Mouse (Mus musculus) small intestine, adult 2 months (tissue): ENCODE data around the gene Adssl1. TPM values are rescaled to one million over a fixed set of nuclear protein-coding genes. Genes with fewer than 3 reads are reported as not detected.

ENCODE experiments used
- H3K27ac ChIP-seq: fragments of 200-500 bp; 2 replicates; pipeline ENCODE4 v1.5.1; 2012; ENCODE audit warnings: low read depth, low read length, control low read depth, inconsistent platforms; ENCODE audit not compliant: insufficient read depth
- H3K27me3 ChIP-seq: fragments of 200-500 bp; 2 replicates; pipeline ENCODE4 v1.6.1; 2012; ENCODE audit warnings: mild to moderate bottlenecking, moderate library complexity, low read length, inconsistent platforms; ENCODE audit not compliant: control insufficient read depth, insufficient read depth
- H3K36me3 ChIP-seq: fragments of 200-500 bp; 2 replicates; pipeline ENCODE4 v1.6.1; 2012; ENCODE audit warnings: mild to moderate bottlenecking, low read length, control low read depth, inconsistent platforms; ENCODE audit not compliant: control insufficient read depth, insufficient read depth
- H3K4me1 ChIP-seq: fragments of 200-500 bp; 2 replicates; pipeline ENCODE4 v1.6.1; 2012; ENCODE audit warnings: low read length, inconsistent platforms, mixed read lengths; ENCODE audit not compliant: control insufficient read depth, insufficient read depth, insufficient read length
- H3K4me3 ChIP-seq: fragments of 200-500 bp; 2 replicates; pipeline ENCODE4 v1.5.1; 2012; ENCODE audit warnings: low read depth, mild to moderate bottlenecking, control low read depth, inconsistent platforms, low read length, moderate library complexity
- CTCF ChIP-seq: fragments of 200-500 bp; IDR thresholded peaks from 2 replicates; pipeline ENCODE4 v1.5.1; 2012; ENCODE audit warnings: low read depth, mild to moderate bottlenecking, control low read depth, inconsistent platforms, low read length, moderate library complexity, mixed read lengths; ENCODE audit not compliant: insufficient replicate concordance, insufficient read length; ENCODE audit errors: extremely low read depth
- POLR2A ChIP-seq: fragments of 200-500 bp; IDR thresholded peaks from 2 replicates; pipeline ENCODE4 v1.6.1; 2012; ENCODE audit warnings: low read depth, mild to moderate bottlenecking, control low read depth, inconsistent platforms, low read length, moderate library complexity
- WGBS: fragments of 180-500 bp; shearing (Covaris S2); methylation state at CpG from one replicate; pipeline ENCODE4 v1.1.7; 2018; 5-methylcytosine and 5-hydroxymethylcytosine counted together
- polyA plus RNA-seq: library from polyadenylated mRNA; depleted of rRNA; stranded (reverse); fragments of >200 nt; gene quantifications from 2 replicates; pipeline ENCODE4 v1.2.3, GENCODE M21; 2012

Gene Adssl1
- polyA plus RNA-seq, 1 experiment: 5.6 TPM

GRCm38 (mm10) chr12:112617184-112617583, 2.7 kb upstream of the Adssl1 start:
- H3K36me3 ChIP-seq: no peaks in the 10 kb centered on the region
- peaks cover 19% of the 10 kb centered on the region for H3K4me1 ChIP-seq
- TF ChIP-seq CTCF (no peak), POLR2A (no peak)
- H3K27me3 ChIP-seq: peaks cover 12% of the 10 kb centered on the region; the same call in 1 of the 2 replicates
- no peak overlapping the region for H3K4me3 ChIP-seq
- peak overlapping the region; percentile 66 for H3K27ac ChIP-seq
- 77% methylated on average over 11 of the region's 11 CpGs for WGBS

DNA sequence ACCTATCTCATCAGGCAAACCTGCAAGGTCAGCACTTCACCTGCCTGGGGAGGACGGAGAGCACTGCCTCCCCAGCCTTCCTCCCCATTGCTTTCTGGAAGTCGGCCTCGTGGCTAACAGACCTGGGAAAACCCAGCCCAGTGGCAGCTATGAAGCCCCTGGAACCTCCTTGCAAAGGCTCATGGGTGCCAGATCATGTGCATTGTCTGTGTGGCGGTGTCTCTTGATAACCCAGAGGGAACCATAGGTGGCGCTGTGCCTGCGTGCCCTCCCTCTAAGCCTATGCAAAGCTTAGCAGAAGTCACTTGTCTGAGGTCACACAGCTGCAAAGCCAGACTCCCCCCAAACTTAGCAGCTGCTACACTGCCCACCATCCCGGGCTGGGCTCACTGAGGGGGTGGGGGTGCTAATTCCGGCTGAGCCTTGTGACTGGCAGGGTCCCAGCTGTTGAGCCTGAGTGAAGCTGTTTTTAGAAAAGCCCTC, 1.9 kb upstream of the Adssl1 start:
- Histone ChIP-seq H3K4me3 (no peak overlapping the region), H3K4me1 (peaks cover 19% of the 10 kb centered on the region), H3K27me3 (peaks cover 12% of the 10 kb centered on the region; the same call in 1 of the 2 replicates), H3K27ac (peak overlapping the region; percentile 36), H3K36me3 (no peaks in the 10 kb centered on the region)
- 31% methylated on average over 8 of the region's 8 CpGs for WGBS
- TF ChIP-seq CTCF (peak; percentile 62; the same call in 1 of the 2 replicates), POLR2A (peak; percentile 27; the same call in 1 of the 2 replicates)

DNA sequence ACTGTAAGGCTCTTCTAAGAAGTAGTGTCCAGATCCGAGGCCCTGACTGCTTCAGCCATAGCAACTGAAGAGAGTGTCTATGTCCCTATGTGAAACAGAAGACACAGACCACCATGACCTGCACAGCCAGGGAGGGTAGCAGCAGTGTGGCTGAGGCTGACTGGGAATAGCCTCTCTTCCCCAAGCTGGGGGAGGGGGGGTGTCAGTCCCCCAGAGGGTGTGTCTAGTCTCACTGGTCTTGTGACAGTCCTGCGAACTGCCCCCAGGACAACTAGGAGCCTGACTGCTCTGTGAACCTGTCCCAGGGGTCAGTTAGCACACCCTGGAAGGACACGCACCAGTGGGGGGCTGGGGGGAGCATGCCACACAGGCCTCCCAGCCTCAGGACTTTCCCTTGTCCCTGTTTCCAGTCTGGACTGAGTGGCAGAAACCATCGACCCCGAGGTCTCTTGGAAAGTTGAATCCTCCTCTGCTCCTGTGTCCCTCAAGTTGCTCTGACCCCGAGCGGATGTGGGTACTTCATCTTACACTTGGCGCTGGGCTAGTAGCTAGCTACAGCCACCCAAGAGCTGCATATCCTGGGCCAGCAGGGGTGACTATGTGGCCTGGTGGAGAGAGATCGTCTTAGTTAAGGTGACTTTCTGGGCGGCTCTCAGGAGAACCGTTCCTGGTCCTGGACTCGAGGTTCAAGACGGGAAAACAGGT, 712 bp upstream of the Adssl1 start:
- WGBS: 40% methylated on average over 13 of the region's 13 CpGs
- Histone ChIP-seq H3K4me1 (peaks cover 11% of the 10 kb centered on the region), H3K36me3 (no peaks in the 10 kb centered on the region), H3K27ac (peak overlapping the region; percentile 41), H3K27me3 (peaks cover 12% of the 10 kb centered on the region; the same call in 1 of the 2 replicates), H3K4me3 (peak overlapping the region; percentile 65)
- TF ChIP-seq POLR2A (no peak), CTCF (no peak)

DNA sequence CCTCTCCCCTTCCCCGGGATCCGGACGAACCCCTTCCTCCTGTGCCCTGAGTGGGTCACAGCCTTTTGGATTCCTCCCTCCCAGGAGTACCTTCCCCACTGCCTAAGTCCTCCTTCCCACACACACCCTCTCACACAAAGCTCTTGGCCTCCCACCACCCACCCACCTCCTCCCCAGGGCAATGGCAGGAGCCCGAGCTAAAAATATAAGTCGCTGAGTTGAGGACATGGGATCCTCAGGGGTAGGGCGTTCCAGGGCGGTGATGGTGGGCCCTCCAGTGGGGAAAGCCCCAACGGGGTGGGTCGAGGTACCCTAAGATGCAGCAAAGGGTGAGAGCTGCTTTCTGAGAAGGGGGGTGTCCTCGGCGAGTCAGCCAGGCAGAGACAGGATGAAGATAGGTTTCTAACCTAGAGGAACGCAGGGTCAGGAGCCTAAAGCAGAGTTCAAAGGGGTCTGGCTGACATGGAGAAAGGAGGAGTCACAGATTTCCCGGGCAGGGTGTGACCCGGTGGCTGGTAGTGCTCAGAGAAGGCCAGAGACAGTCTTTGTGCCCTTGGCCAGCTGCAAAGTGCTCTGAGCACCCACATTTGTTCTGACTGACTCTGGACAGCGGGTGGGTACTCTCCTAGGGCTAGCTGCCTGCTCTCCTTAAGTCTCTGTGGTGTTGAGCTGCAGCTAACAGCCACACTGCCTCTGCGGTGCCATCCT, 663 bp downstream of the Adssl1 start:
- no peak overlapping the region for H3K27ac ChIP-seq
- WGBS: 23% methylated on average over 16 of the region's 16 CpGs

GRCm38 (mm10) chr12:112621900-112622299, 2.1 kb downstream of the Adssl1 start:
- Histone ChIP-seq H3K36me3 (no peaks in the 10 kb centered on the region), H3K27me3 (peaks cover 12% of the 10 kb centered on the region; the same call in 1 of the 2 replicates), H3K27ac (no peak overlapping the region), H3K4me3 (no peak overlapping the region), H3K4me1 (peaks cover 9% of the 10 kb centered on the region)
- WGBS: 82% methylated on average over 3 of the region's 3 CpGs
- TF ChIP-seq CTCF: no peak
- no peak for TF ChIP-seq POLR2A

More for the DNA sequence above, 663 bp downstream of the Adssl1 start:
- TF ChIP-seq POLR2A (no peak), CTCF (0 out of 2 replicates have a peak, but pooled peaks have one; percentile 8)
- peaks cover 12% of the 10 kb centered on the region; the same call in 1 of the 2 replicates for H3K27me3 ChIP-seq
- peaks cover 9% of the 10 kb centered on the region for H3K4me1 ChIP-seq
- peak overlapping the region; percentile 65 for H3K4me3 ChIP-seq
- H3K36me3 ChIP-seq: no peaks in the 10 kb centered on the region

DNA sequence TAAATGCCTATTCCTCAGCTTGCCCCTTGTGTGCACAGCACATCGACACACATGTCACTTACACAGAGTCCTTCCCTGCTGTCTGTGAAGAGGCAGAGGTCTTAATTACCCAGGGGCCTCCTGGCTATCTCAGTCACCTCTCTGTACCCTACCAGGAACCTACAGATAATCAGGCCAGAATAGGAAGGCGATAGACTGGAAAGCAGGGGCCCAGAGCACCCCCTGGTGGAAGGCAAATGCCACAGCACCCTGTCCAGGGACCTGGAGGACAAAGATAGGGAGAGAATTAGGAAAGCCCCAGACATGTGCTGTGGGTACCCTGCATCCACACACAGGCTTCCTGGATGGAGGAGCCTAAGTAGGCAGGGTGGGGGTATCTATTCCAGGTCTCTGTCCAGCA, 3.9 kb downstream of the Adssl1 start:
- H3K4me1 ChIP-seq: peaks cover 7% of the 10 kb centered on the region
- H3K36me3 ChIP-seq: no peaks in the 10 kb centered on the region
- no peak for TF ChIP-seq POLR2A
- TF ChIP-seq CTCF: peak; percentile 89; the same call in 1 of the 2 replicates
- WGBS: 4% methylated on average over 2 of the region's 2 CpGs
- H3K4me3 ChIP-seq: no peak overlapping the region
- H3K27me3 ChIP-seq: peaks cover 10% of the 10 kb centered on the region; the same call in 1 of the 2 replicates
- no peak overlapping the region for H3K27ac ChIP-seq

- Histone ChIP-seq H3K36me3 (no peaks in the 10 kb centered on the region), H3K27ac (no peak overlapping the region), H3K4me3 (no peak overlapping the region), H3K27me3 (0 out of 2 replicates have a peak, but pooled peaks cover 1% of the 10 kb centered on the region), H3K4me1 (peaks cover 6% of the 10 kb centered on the region)
- 81% methylated on average over 4 of the region's 4 CpGs for WGBS
- TF ChIP-seq POLR2A (no peak), CTCF (no peak)
Observed at GRCm38 (mm10) chr12:112625700-112626099, 5.9 kb downstream of the Adssl1 start.
